Mouse (Mus musculus): ENCODE results near the gene Itgb8. TPM values are rescaled to one million over a fixed set of nuclear protein-coding genes. Genes with fewer than 3 reads are reported as not detected.

Gene Itgb8
- total and polyA plus RNA-seq, 3 experiments: not detected

DNA sequence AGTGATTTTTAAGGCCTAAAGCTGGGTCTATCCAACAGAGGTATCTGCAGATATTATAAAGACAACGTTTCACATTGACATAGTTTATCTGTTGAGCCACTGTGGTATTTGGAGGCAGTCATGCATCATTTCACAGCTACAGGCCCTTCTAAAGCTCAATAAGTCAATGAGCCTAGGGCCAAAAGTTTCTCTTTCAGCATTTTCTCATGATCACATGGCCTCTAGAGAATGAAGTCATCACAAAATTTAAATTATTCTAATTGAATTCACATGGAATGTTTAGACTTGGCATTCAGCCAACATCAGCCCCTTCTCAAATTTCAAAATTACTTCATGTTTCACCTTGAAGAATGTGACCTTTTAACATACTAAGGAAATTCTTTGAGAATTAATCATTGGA is 10.0 kb upstream of the Itgb8 start:
- in situ Hi-C loops (cut with MboI; ENCODE audit: low pct_ligation_motif_present, low pct_unique_long_range_greater_than_20kb, low sequenced_read_pairs): no loop called here
- H3K36me3 ChIP-seq (replicated peaks in 1 of 2; ENCODE audit: control insufficient read depth in 1 of 2, insufficient read depth in 1 of 2, low read length in 1 of 2): no peaks in the 10 kb centered on the region
- no peak for DNase-seq (ENCODE audit: extremely low read depth)
- H3K79me2 ChIP-seq (replicated peaks; ENCODE audit: control insufficient read depth, extremely low read depth, insufficient read depth, poor library complexity, severe bottlenecking): no peaks in the 10 kb centered on the region; the same call in 1 of the 2 replicates
- H3K9me3 ChIP-seq (replicated peaks; ENCODE audit: low read length): no peaks in the 10 kb centered on the region
- dilution Hi-C loops (cut with MboI; ENCODE audit: extremely low pct_ligation_motif_present, extremely low pct_unique_long_range_greater_than_20kb, low sequenced_read_pairs): no loop called here
- H3K4me2 ChIP-seq (ENCODE audit: insufficient read depth, low read depth, poor library complexity, severe bottlenecking): no peak overlapping the region
- no peak overlapping the region for H3K27ac ChIP-seq (ENCODE audit: insufficient read depth, low read depth)
- H3K4me1 ChIP-seq (ENCODE audit: control insufficient read depth in 1 of 2, insufficient read depth in 2 of 2): no peaks in the 10 kb centered on the region
- no peak overlapping the region for H3K4me3 ChIP-seq (replicated peaks in 1 of 3; ENCODE audit: low read depth in 2 of 3, low read length in 2 of 3, poor library complexity in 1 of 3)
- no peak for TF ChIP-seq CTCF (conservative IDR thresholded peaks at IDR 0.05 in 1 of 2, IDR thresholded peaks at IDR 0.05 in 1 of 2; ENCODE audit: low read depth in 2 of 2, low read length in 2 of 2)
- no peak for TF ChIP-seq RAD21 (IDR thresholded peaks at IDR 0.05; ENCODE audit: low read depth, low read length)
- no peak for TF ChIP-seq JUND (conservative IDR thresholded peaks at IDR 0.05; ENCODE audit: low read depth, low read length)
- TF ChIP-seq HCFC1 (IDR thresholded peaks at IDR 0.05; ENCODE audit: low read depth, low read length): no peak
- TF ChIP-seq USF2 (conservative IDR thresholded peaks at IDR 0.05; ENCODE audit: low read depth, low read length): no peak
- no peak for TF ChIP-seq POLR2A (IDR thresholded peaks at IDR 0.05; ENCODE audit: low read depth, low read length)
- TF ChIP-seq BHLHE40 (IDR thresholded peaks at IDR 0.05; ENCODE audit: low read depth, low read length): no peak
- TF ChIP-seq MAX (IDR thresholded peaks at IDR 0.05; ENCODE audit: low read length): no peak
- TF ChIP-seq ZNF384 (IDR thresholded peaks at IDR 0.05; ENCODE audit: low read depth, low read length): no peak
- TF ChIP-seq NRF1 (IDR thresholded peaks at IDR 0.05; ENCODE audit: low read depth, low read length): no peak
- no peak for TF ChIP-seq ZC3H11A (IDR thresholded peaks at IDR 0.05; ENCODE audit: low read depth, low read length)
- no peak for TF ChIP-seq E2F4 (IDR thresholded peaks at IDR 0.05; ENCODE audit: insufficient replicate concordance, low read depth, low read length)
- TF ChIP-seq CHD1 (IDR thresholded peaks at IDR 0.05; ENCODE audit: low read depth, low read length): no peak
- H3K27me3 ChIP-seq (replicated peaks): no peaks in the 10 kb centered on the region
- H3K9ac ChIP-seq (ENCODE audit: insufficient read depth, low read depth): no peak overlapping the region

DNA sequence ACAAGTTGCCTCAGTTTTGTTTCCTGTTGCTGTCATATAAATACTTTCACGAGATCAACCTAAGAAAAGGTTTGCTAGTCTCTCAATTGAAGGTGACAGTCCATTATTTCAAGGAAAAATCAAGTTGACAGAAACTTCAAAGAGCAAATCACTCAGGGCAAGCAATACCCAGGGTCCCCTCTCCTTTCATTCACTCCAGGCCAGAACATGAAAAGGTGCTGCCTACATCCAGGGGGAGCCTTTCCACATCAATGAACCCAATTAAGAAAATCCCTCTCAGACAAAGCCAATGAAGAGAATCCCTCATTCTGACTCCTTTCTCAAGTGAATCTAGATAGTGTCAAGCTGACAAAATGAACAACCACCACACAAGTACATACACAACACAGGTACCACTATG is 2.5 kb upstream of the Itgb8 start:
- no peak for TF ChIP-seq CTCF (conservative IDR thresholded peaks at IDR 0.05 in 1 of 2, IDR thresholded peaks at IDR 0.05 in 1 of 2; ENCODE audit: low read depth in 2 of 2, low read length in 2 of 2)
- TF ChIP-seq PAX5 (IDR thresholded peaks at IDR 0.05; ENCODE audit: low read length): no peak
- TF ChIP-seq NRF1 (IDR thresholded peaks at IDR 0.05; ENCODE audit: low read depth, low read length): no peak
- TF ChIP-seq JUND (conservative IDR thresholded peaks at IDR 0.05; ENCODE audit: low read depth, low read length): no peak
- no peak for TF ChIP-seq MAFK (IDR thresholded peaks at IDR 0.05; ENCODE audit: insufficient replicate concordance, low read length)
- no peak for TF ChIP-seq E2F4 (IDR thresholded peaks at IDR 0.05; ENCODE audit: insufficient replicate concordance, low read depth, low read length)
- no peak for TF ChIP-seq ZC3H11A (IDR thresholded peaks at IDR 0.05; ENCODE audit: low read depth, low read length)
- TF ChIP-seq TCF12 (IDR thresholded peaks at IDR 0.05; ENCODE audit: low read depth, low read length): no peak
- TF ChIP-seq GABPA (IDR thresholded peaks at IDR 0.05; ENCODE audit: insufficient replicate concordance, low read depth, low read length): no peak
- TF ChIP-seq MEF2A (IDR thresholded peaks at IDR 0.05; ENCODE audit: borderline replicate concordance, low read depth, low read length): no peak
- no peak for TF ChIP-seq CHD2 (IDR thresholded peaks at IDR 0.05; ENCODE audit: low read length)
- TF ChIP-seq RAD21 (IDR thresholded peaks at IDR 0.05; ENCODE audit: low read depth, low read length): no peak
- no peak for TF ChIP-seq POLR2AphosphoS2 (IDR thresholded peaks at IDR 0.05; ENCODE audit: low read depth, low read length)
- no peak for TF ChIP-seq BHLHE40 (IDR thresholded peaks at IDR 0.05; ENCODE audit: low read depth, low read length)
- no peak for TF ChIP-seq USF2 (conservative IDR thresholded peaks at IDR 0.05; ENCODE audit: low read depth, low read length)
- no peak for TF ChIP-seq MYC (IDR thresholded peaks at IDR 0.05; ENCODE audit: low read depth, low read length)
- no peak for TF ChIP-seq SMC3 (IDR thresholded peaks at IDR 0.05; ENCODE audit: low read depth, low read length)
- TF ChIP-seq RCOR1 (conservative IDR thresholded peaks at IDR 0.05; ENCODE audit: low read depth, low read length): no peak
- TF ChIP-seq KAT2A (IDR thresholded peaks at IDR 0.05; ENCODE audit: insufficient replicate concordance, low read length): no peak
- no peak for TF ChIP-seq ELF1 (IDR thresholded peaks at IDR 0.05; ENCODE audit: low read depth, low read length)
- H3K36me3 ChIP-seq (replicated peaks in 1 of 2; ENCODE audit: control insufficient read depth in 1 of 2, insufficient read depth in 1 of 2, low read length in 1 of 2): no peaks in the 10 kb centered on the region
- no peaks in the 10 kb centered on the region for H3K27me3 ChIP-seq (replicated peaks)
- no peaks in the 10 kb centered on the region; a peak in 1 of 4 replicates for H3K4me1 ChIP-seq (ENCODE audit: control insufficient read depth in 1 of 2, insufficient read depth in 2 of 2)
- no peak overlapping the region for H3K27ac ChIP-seq (ENCODE audit: insufficient read depth, low read depth)
- dilution Hi-C loops (cut with MboI; ENCODE audit: extremely low pct_ligation_motif_present, extremely low pct_unique_long_range_greater_than_20kb, low sequenced_read_pairs): no loop called here
- no peak overlapping the region for H3K4me2 ChIP-seq (ENCODE audit: insufficient read depth, low read depth, poor library complexity, severe bottlenecking)
- DNase-seq (ENCODE audit: extremely low read depth): no peak
- H3K9ac ChIP-seq (ENCODE audit: insufficient read depth, low read depth): no peak overlapping the region
- H3K79me2 ChIP-seq (replicated peaks; ENCODE audit: control insufficient read depth, extremely low read depth, insufficient read depth, poor library complexity, severe bottlenecking): no peaks in the 10 kb centered on the region
- in situ Hi-C loops (cut with MboI; ENCODE audit: low pct_ligation_motif_present, low pct_unique_long_range_greater_than_20kb, low sequenced_read_pairs): no loop called here
- H3K9me3 ChIP-seq (replicated peaks; ENCODE audit: low read length): peaks cover 3% of the 10 kb centered on the region
- no peak overlapping the region for H3K4me3 ChIP-seq (replicated peaks in 1 of 3; ENCODE audit: low read depth in 2 of 3, low read length in 2 of 3, poor library complexity in 1 of 3)
